Mouse (Mus musculus) lung, postnatal 10 days (tissue): ENCODE measurements around the gene Mgat3.

Experiments
- DNase-seq: peaks from one replicate; pipeline ENCODE4 v3.0.0; 2021

Gene Mgat3

GRCm38 (mm10) chr15:80173001-80173771, at the start of gene Mgat3:
Mgat3 (plus strand) TSS chr15:80173721.
- DNase-seq = peak; percentile 55

DNA sequence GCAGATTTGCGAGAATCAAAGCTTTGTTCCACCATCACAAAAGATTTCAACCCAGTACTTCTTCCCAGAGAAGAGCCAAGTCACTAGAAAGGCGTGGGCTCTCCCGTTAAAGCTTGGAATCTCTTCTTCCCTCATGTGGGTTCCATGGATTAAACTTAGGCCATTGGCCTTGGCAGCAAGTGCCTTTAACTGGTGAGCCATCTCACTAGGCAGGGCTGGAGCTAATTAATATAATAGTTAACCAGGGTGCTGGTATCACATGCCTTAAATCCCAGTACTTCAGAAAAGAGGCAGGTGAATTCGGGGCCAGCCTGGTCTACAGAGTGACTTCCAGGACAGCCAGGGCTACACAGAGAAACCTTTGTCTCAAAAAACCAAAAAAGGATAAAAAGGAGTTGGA, 48.9 kb upstream of the Mgat3 start:
- DNase-seq = no peak

DNA sequence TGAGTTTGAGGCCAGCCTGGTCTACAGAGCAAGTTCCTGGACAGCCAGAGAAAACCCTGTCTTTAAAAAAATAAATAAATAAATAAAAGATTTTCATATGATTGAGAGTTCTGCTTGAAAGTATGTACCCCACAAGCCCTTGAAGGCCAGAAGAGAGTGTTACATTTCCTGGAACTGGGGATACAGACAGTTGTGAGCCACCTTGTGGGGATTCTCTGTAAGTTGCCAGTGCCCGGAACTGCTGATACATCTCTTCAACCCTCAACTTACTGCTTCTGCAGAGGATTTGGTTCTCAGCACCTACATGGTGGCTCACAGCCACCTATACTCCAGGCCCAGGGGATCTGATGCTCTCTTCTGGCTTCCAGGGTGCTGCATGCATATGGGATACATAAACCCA, 46.3 kb upstream of the Mgat3 start:
- no peak for DNase-seq

DNA sequence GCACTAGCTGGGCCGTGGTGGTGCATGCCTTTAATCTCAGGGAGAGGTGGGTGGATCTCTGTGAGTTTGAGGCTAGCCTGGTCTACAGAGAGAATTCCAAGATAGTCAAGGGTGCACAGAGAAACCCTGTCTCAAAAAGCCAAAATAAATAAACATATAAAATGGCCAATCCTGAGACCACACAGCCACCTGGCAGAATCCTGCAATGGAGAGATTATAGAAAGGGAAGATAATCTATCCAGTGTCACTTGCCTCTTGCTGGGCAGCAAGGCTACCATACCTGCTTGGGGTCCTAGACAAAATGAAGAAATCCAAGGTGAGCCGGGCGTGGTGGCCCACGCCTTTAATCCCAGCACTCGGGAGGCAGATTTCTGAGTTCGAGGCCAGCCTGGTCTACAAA, 43.5 kb upstream of the Mgat3 start:
- DNase-seq = no peak

- no peak for DNase-seq
Measured at GRCm38 (mm10) chr15:80130689-80131088, 42.8 kb upstream of the Mgat3 start.

DNA sequence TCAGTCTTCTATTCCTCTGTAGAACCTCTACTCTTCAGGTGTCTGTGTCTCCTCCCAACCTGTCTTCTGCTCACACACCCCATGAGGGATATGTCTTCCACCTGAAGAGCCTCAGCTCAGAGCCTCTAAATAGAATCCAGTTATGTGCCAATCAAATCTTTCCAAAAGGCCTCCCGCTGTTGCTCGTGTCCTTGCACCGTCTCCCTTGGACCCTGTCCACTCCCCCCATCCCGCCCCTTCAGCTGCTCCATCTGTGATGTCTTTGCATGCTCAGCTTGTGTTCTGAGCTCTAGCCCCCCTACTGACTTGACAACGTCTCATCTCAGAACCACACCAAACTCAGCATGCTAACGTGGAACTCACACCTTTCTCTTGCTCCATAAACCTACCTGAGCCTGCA, 42.1 kb upstream of the Mgat3 start:
- no peak for DNase-seq

DNA sequence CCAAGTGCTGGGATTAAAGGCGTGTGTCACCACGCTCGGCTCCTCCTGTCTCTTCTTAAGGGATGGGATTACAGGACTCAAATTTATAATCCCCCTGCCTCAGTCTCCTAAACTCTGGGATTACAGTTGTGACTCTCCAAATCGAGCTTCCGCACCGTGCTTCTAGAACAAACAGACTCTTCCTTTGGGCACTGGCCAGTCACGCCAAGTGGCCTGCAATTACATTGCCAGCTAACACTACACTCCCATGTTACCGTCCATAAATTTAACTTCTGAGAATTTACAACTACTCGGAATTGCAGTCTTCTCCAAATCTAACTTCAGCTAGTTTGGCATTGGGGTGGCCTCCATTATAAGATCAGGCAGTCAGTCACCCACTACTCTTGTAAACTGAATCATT, 41.1 kb upstream of the Mgat3 start:
- DNase-seq = peak; percentile 31

DNA sequence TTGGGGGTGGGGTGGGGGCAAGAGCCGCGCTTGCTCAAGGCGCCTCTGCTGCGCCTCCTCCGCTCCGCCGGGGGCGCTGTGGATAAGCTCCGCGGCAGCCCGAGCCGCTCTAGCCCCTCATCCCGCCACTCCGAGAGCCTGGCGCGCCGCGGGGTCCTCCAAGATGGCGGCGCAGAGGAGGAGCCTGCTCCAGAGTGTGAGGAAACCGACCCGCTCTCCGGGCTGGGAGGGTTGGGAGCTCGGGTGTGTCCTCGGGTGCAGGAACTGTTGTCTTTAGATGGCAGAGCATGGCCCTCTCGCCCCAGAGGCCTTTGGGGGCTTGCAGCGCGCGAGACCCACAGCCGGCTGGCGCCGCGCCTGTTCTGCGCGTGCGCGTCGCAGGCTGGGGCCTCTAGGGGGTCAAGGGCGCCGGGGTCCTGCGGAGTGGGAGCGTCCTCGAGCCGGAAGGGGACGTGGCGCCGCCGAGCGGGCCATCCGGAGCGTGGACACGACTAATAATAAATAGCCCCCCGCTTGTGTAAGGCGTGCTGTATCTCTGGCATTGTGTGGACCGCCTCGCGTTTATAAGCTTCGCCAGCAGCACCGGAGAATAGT, 40.4 kb upstream of the Mgat3 start, which contains the start of gene Tab1:
Tab1 (plus strand) TSS at position 135 of the 594 bp plus-strand sequence.
- peak; percentile 94 for DNase-seq

DNA sequence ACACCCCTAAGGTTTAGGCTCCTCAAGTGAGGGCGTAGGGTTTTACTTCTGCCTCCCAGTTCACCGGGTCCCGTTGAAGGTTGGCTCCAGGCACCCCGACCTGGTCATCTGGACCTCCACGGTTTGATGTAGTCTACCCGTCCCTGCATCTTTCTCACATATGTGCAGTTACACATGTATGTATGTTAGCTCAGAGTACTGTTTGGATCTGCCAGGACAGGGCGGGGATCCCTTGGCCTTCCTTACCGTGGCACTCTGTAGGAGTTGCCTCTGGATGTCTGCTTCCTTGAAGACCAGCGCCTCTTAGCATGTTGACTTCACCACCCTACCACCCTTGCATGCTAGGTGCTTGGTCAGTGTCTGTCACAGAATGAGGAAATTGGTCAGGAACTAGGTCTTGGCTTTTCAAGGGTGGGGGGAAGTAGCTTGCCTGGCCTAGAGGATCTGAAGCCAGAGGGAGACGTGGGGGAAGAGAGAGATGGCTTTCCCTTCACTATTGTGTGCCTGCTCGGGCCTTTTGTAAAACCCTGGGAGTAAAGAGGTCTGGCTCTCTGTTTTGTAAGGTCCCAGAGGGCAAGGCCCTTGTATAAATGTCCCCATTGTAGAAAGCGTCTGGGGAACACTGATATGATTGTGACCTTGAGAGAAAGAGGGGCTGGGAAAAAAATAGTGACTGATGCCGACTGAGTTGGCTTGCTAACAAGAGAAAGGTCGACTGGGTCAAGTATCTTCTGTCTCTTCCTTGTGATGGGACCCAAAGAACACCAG, 39.7 kb upstream of the Mgat3 start:
- peak; percentile 40 for DNase-seq

- no peak for DNase-seq
Measured at GRCm38 (mm10) chr15:80134450-80134847, 39.1 kb upstream of the Mgat3 start.

GRCm38 (mm10) chr15:80135499-80135898, 38.0 kb upstream of the Mgat3 start:
- DNase-seq = no peak

- no peak for DNase-seq
Measured at GRCm38 (mm10) chr15:80136645-80137044, 36.9 kb upstream of the Mgat3 start.

DNA sequence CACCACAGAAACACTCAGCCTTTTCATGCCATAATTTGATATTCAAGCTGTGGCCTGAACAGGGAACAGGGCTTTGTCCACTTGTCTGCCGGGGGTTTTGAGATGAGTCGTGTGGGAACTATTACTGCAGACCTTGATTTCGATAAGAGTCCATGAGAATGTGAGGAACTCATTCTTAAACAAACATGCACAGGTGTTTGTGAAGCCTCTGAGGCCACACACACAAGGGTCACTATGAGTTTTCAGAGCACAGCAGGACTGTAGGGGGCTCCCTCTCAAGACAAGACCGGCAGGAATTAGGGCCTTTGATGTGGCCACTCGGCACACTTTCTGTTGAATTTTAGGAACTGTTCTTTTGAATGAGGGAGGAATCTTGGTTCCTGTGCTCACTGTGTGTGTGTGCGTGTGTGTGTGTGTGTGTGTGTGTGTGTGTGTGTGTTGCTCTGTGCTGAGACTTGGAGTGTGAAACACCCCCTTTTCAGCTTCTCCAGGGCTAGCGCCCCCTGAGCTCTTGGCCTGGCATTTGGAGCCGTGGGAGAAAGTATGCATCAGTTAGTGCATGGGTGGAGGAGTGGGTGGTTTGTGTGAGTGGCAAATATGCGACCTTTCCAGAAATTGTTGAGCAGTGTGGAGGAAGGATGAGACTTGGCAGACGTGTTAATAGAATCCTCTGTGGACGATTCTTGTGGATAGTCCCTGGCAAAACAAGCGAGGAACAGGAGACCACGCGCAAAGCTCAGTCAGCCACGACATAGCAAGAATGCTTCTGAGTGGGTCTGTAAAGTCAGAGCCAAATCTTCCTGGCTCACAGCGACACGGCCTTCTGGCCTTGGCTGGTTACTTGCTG, 35.4 kb upstream of the Mgat3 start:
- no peak for DNase-seq

DNA sequence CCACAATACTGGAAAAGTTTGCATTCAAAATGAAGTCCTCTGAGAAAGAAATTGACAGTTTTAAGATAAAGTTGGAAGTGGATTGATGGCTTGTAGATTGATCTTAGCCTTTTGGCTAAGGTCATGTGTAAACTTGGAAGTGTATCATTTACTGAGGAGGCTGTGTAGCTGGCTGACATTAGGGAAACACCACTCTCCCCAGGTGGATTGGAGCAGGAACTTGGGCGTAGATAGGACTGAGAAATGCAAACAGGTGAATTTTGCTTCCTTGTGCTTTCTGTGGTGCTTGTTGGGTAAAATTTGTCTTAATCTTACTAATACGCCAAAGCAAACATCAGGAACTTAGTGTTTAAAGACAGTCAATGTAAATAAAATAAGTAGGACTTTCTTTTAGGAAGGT, 33.2 kb upstream of the Mgat3 start:
- DNase-seq = no peak

DNA sequence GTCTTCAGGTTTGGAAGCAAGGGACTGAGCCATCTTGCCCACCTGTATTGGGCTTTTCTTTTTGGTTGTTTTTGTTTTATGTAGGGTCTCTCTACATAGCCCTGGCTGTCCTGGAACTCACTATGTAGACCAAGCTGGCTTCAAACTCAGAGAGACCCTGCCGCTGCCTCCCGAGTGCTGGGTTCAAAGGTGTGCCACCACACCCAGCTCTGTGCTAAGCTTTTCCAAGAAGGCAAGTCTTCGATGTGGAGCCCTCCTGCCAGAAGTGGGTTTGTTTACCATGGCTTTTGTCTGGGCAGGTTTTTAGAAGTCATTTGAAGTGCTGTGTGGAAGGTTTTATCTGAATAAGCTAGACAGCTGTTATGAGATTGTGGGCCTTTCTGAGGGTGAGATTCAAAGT, 32.6 kb upstream of the Mgat3 start:
- DNase-seq = no peak

DNA sequence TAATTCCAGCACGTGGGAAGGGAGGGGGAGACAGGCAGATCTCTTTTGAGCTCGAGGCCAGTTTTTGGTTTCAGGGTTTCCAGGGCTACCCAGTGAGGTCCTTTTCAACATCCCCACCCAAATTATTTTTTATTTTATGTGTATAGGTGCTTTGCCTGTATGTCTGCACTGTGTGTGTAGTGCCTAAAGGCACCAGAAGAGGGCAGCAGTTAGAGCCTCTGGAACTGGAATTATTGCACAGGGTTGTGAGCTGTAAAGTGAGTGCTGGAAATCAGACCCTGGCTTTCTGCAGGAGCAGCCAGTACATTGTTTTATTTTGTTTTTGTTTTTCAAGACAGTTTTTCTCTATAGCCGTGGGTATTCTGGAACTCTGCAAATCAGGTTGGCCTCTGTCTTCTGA, 31.4 kb upstream of the Mgat3 start:
- no peak for DNase-seq

DNA sequence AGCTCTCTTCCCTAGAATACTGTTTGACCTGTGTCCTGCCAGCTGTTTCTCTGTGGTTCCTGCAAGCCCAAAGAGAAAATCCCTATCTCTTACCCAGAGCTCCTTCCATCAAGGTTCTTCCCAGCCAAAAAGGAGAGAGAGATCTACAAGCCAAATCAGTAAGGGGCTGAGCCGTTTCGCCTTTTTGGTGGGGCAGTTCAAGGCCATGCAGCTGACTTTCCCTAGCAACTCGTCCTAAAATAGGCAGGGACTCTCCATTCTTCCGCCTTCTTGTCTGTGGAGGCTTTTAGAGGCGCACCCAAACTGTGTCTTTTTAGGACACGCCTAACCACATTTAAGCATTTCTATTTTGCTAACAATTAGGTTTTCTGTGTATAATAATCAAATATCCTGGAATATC, 29.8 kb upstream of the Mgat3 start:
- no peak for DNase-seq

DNA sequence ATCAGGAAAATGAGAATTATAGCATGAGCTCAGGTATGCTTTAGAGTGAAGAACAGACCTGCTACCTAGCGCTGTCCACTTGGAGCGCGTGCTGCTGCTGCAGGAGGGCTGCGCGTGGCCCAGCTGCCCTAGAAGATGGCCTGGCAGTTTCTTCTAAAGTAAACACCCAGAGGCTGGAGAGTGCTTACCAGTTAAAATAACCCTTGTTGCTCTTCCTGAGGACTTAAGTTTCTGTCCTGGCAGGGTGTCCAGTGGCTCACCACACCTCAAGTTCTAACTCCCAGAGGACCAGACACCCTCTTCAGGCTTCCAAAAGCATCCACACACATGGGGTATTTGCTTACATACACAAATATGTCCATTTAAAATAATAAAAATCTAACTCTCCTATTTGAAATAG, 28.1 kb upstream of the Mgat3 start:
- no peak for DNase-seq

GRCm38 (mm10) chr15:80146153-80146552, 27.4 kb upstream of the Mgat3 start:
- DNase-seq = no peak

DNA sequence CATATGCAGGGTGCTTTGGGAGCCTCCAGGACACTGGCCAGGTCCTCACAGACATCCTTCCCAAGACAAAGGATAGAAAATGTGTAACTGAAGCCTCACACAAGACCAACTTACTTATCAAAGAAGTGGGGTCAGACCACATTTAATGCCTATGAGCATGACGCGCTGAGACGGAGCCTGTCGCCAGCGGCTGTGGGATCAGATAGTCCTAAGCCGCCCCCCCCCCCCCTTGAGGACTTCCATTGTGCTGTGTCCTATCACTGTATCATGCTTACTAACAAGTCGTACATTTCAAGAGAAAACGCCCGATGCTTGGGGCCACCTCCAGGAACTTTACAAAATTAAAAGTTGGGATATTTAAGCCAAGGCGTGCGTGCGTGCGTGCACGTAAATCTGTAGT, 26.4 kb upstream of the Mgat3 start:
- no peak for DNase-seq

- DNase-seq = no peak
Measured at GRCm38 (mm10) chr15:80147511-80147910, 26.0 kb upstream of the Mgat3 start.

- DNase-seq = no peak
Measured at GRCm38 (mm10) chr15:80148565-80148964, 25.0 kb upstream of the Mgat3 start.

DNA sequence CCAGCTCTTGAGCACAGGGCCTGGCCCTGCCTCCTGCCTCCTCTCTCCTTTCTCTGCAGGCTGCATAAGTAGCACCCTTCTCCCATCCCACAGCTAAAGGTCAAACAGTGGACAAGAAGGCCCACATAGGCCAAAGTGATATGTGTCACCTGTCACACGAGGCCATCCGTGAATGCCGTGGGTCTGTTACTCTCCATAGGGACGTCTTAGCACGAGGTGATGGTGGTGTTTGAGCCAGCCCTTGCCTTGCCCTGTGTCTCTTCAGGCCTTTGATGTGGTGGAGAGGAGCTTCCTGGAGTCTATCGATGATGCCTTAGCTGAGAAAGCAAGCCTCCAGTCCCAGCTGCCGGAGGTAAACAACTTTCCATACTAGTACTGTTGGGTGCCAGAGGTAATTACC, 24.0 kb upstream of the Mgat3 start:
- DNase-seq = no peak
